Mouse (Mus musculus) heart, embryonic 15.5 days (tissue): ENCODE results near the gene Fam57b. TPM values are rescaled to one million over a fixed set of nuclear protein-coding genes. Genes with fewer than 3 reads are reported as not detected.

Experiments
- ATAC-seq: fragments of 200-750 bp; cut with Nextera tagmentation; replicated peaks from 2 replicates; pipeline ENCODE4 v1.8.0; 2017; ENCODE audit warnings: low read depth, moderate TSS enrichment; ENCODE audit not compliant: insufficient number of reproducible peaks, insufficient read depth, low FRiP score
- H3K27ac ChIP-seq: fragments of 300-500 bp; sonication (generic); 2 replicates; pipeline ENCODE4 v1.5.1; 2015; ENCODE audit warnings: mild to moderate bottlenecking, inconsistent platforms
- H3K27me3 ChIP-seq: fragments of 300-500 bp; sonication (generic); 2 replicates; pipeline ENCODE4 v1.6.1; 2015; ENCODE audit warnings: inconsistent platforms
- H3K36me3 ChIP-seq: fragments of 300-500 bp; sonication (generic); 2 replicates; pipeline ENCODE4 v1.6.1; 2015; ENCODE audit warnings: mild to moderate bottlenecking, inconsistent platforms
- H3K4me1 ChIP-seq: fragments of 300-500 bp; sonication (generic); replicated peaks from 2 replicates; pipeline ENCODE4 v1.6.1; 2015; ENCODE audit warnings: inconsistent platforms
- H3K4me2 ChIP-seq: fragments of 300-500 bp; sonication (generic); 2 replicates; pipeline ENCODE4 v1.6.1; 2015; ENCODE audit warnings: inconsistent platforms, mild to moderate bottlenecking, moderate library complexity
- H3K4me3 ChIP-seq: fragments of 300-500 bp; sonication (generic); 2 replicates; pipeline ENCODE4 v1.5.1; 2015; ENCODE audit warnings: mild to moderate bottlenecking, inconsistent platforms
- H3K9ac ChIP-seq: fragments of 300-500 bp; sonication (generic); 2 replicates; pipeline ENCODE4 v1.6.1; 2015; ENCODE audit warnings: mild to moderate bottlenecking, inconsistent platforms
- H3K9me3 ChIP-seq: fragments of 300-500 bp; sonication (generic); replicated peaks from 2 replicates; pipeline ENCODE4 v1.6.1; 2016; ENCODE audit warnings: inconsistent platforms
- WGBS: fragments of 180-500 bp; shearing (Covaris S2); methylation state at CpG from one replicate; pipeline ENCODE4 v1.1.7; 2015; ENCODE audit warnings: mixed read lengths; 5-methylcytosine and 5-hydroxymethylcytosine counted together
- polyA plus RNA-seq: library from polyadenylated mRNA; unstranded; fragments of >200 nt; fragmentation: Nextera tagmentation; extraction: Ambion mirVana; gene quantifications from 2 replicates; pipeline ENCODE4 v1.2.1, GENCODE M21; 2015

The Fam57b gene
- polyA plus RNA-seq, 1 experiment from 2014 or later, result 0.69 TPM

DNA sequence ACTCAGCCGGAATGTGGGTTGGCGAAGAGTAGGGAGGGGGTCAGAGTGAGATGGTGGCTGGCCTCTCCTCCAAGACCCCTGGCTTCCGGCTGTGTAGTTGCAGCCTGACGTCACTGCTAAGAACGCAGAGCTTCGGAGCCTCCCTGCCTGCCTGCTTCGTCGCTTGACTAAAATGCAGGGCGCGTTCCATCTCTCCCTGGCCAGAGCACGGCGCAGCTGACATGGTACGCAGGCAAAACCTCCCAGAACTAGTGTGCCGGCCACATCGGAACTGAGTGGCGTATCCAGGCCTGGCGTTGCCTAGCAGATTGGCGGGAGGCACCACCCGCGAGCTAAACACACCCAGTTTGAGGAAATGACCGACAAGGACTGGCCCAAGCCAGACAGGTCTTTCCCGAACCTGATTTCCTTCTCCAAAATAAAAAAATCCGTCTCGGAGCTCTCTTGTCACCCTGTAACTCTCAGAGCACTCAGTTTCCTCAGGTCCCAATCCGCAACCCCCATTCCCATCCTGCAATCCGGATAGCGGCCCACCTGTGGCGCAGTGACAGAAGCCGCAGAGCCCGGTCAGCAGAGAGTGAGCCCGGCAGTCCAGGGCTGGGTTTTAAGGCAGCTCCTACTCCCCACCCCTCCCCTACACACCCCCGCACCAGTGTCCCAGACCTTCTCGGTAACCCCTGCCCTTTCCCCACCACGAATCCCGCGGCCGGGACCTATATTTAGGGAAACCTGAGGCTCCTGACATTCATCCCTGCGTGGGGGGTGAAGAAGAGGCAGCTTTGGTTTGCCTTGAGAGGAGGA lies 2.2 kb downstream of the Fam57b start:
- Histone ChIP-seq H3K36me3 (peaks cover 25% of the 10 kb centered on the region), H3K4me2 (peak overlapping the region; percentile 83), H3K9ac (peak overlapping the region; percentile 73), H3K27ac (peak overlapping the region; percentile 100), H3K4me1 (peaks cover 47% of the 10 kb centered on the region), H3K9me3 (no peaks in the 10 kb centered on the region), H3K4me3 (peak overlapping the region; percentile 88), H3K27me3 (no peaks in the 10 kb centered on the region)
- ATAC-seq, result peak; percentile 87
- WGBS, result 1% methylated on average over 38 of the region's 38 CpGs

DNA sequence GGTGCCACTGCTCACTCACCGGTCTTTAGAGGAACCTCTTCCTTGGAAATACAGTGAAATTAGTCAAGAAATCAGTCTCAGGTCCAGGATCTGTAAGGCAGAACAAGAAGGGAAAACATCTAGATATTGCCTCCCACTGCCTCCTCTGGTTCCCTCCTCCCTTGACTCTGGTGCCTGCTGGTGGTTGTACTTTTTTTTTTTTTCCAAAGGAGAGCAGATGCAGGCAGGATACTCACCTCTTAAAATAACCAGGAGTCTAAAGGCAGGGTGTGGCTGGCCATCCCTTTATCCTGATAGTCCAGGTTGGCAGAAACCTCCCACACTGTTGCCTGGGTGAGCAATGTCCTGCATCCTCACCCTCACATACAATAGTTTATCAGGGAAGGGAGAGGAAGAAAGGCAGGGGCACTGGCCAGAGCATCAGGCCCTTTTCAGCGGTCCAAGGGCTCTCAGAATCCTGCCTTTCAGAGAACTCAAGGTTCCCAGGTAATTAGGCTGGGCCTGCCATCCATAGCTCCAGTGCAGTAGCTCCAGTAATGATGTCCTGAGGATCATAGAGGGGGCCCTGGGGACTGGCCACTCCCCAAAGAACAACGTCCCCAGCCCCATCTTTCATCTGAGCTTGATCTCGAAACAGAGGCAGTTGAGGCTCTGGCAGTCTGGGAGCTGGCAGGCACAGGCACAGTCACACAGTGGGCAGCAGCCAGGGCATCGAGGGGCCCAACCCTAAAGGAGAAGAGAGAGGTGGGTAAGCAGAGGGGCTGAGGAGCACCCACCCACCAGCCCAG lies 3.0 kb downstream of the Fam57b start:
- ATAC-seq, result no peak
- 51% methylated on average over 5 of the region's 5 CpGs for WGBS
- H3K27ac ChIP-seq, result peak overlapping the region; percentile 100

DNA sequence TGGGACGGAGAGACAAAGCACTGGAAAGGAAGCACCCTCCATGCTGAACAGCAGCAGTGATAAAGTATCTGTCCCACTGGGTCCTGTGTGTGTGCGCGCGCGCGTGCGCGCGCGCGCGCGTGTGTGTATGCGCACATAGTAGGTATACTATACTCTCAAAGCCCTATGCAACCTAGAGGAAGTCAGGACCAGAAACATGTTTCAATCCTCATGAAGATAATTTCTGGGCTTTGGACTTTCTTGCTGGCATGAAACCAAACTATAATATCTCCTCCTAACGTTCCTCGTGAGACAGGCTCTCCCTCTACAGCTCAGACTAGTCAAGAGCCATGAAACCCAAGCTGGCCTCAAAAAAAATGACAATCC lies 3.6 kb downstream of the Fam57b start:
- 0 out of 2 replicates have a peak overlapping the region, but pooled peaks have one; percentile 83 for H3K4me2 ChIP-seq
- ATAC-seq, result no peak
- peaks cover 33% of the 10 kb centered on the region for H3K4me1 ChIP-seq
- H3K27ac ChIP-seq, result peak overlapping the region; percentile 100
- no peak overlapping the region for H3K4me3 ChIP-seq
- no peaks in the 10 kb centered on the region for H3K9me3 ChIP-seq
- H3K36me3 ChIP-seq, result peaks cover 15% of the 10 kb centered on the region
- no peaks in the 10 kb centered on the region for H3K27me3 ChIP-seq
- WGBS, result 89% methylated on average over 16 of the region's 16 CpGs
- no peak overlapping the region for H3K9ac ChIP-seq

More for the DNA sequence above, 3.0 kb downstream of the Fam57b start:
- Histone ChIP-seq H3K9me3 (no peaks in the 10 kb centered on the region), H3K9ac (peak overlapping the region; percentile 73), H3K27me3 (no peaks in the 10 kb centered on the region), H3K4me1 (peaks cover 39% of the 10 kb centered on the region), H3K4me3 (peak overlapping the region; percentile 88), H3K36me3 (peaks cover 19% of the 10 kb centered on the region), H3K4me2 (peak overlapping the region; percentile 83)

DNA sequence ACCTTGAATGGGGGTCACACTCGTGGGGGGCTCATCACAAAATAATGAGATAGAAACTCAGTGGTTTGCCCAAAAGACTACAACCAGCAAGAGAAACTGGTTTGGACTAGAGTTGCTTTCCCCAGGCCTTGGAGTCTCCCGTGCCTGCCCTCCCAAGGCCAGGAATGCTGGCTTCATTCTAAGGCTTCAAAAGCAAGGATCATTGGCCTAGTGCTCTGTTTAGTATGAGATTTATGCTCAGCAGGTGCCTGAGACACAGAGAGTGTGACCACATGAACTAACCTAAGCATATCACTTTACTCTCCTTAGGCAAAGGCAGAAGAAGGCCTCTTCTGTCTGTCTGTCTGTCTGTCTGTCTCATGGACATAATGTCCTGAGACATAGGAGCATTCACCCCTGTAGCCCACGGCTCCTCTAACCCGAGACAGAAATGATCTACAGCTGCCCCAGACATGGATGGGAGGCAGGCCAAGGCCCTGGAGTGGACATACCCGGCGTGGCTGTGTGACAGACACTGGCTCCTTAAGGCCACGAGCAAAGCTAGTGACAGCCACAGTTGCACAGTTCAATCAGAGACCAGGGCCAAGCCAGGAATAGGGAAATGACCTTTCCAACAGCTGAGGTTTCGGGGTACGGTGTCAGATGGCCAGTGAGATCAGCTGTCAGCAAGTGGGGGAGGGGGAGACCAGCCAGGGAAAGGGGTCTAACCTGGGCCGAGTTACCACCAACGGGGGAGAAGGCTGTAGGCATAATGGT lies 4.8 kb downstream of the Fam57b start:
- H3K27ac ChIP-seq, result no peak overlapping the region
- no peak for ATAC-seq
- WGBS, result 74% methylated on average over 11 of the region's 11 CpGs
- H3K9ac ChIP-seq, result no peak overlapping the region
- H3K9me3 ChIP-seq, result no peaks in the 10 kb centered on the region
- 0 out of 2 replicates have a peak, but pooled peaks cover 4% of the 10 kb centered on the region for H3K36me3 ChIP-seq
- no peak overlapping the region for H3K4me2 ChIP-seq
- no peak overlapping the region for H3K4me3 ChIP-seq
- H3K4me1 ChIP-seq, result peaks cover 25% of the 10 kb centered on the region
- no peaks in the 10 kb centered on the region for H3K27me3 ChIP-seq

DNA sequence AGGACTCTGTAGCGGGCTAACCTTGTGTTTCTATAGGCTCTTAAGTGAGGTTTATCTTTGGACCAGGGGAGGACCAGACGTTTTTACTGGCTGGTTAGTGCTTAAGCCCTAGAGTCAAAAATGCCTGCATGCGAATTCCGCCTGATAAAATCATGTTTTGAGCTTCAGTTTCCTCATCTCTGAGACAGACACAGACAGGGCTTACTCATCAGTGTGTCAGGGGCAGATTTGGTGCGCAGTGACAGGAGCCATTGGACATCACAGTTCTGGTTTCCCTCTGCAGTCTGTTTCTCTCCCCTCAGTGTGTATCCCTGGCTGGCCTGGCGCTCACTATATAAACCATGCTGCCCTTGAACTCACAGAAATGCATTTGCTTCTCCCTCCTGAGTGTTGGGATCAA lies 5.7 kb downstream of the Fam57b start:
- Histone ChIP-seq H3K27ac (no peak overlapping the region), H3K9me3 (no peaks in the 10 kb centered on the region), H3K4me2 (no peak overlapping the region), H3K4me1 (peaks cover 27% of the 10 kb centered on the region), H3K4me3 (no peak overlapping the region), H3K36me3 (0 out of 2 replicates have a peak, but pooled peaks cover 4% of the 10 kb centered on the region), H3K9ac (no peak overlapping the region), H3K27me3 (no peaks in the 10 kb centered on the region)
- 76% methylated on average over 6 of the region's 6 CpGs for WGBS
- no peak for ATAC-seq

DNA sequence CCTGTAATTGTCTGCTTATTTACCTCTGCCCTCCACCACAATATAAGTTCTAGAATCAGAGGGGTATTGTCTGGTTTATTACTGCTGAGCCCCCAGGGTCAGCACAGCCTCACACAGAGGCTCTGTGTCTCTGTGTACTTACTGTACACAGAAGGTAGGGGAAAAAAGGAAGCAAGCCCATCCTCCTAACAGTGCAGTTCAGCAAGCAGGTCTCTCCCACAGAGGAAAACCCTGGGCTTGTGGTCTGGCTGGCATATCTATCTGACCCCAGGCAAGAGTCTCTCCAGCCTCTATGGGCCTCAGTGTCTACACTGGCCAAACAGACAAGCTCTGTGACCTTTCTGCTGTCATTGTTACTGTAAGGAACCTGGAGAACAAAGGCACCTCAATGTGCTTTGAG lies 6.3 kb downstream of the Fam57b start:
- H3K27me3 ChIP-seq, result no peaks in the 10 kb centered on the region
- no peaks in the 10 kb centered on the region for H3K9me3 ChIP-seq
- no peak overlapping the region for H3K4me3 ChIP-seq
- H3K4me1 ChIP-seq, result peaks cover 33% of the 10 kb centered on the region
- no peak overlapping the region for H3K4me2 ChIP-seq
- H3K9ac ChIP-seq, result no peak overlapping the region
- no peak for ATAC-seq
- 0 out of 2 replicates have a peak, but pooled peaks cover 4% of the 10 kb centered on the region for H3K36me3 ChIP-seq
- no peak overlapping the region for H3K27ac ChIP-seq

DNA sequence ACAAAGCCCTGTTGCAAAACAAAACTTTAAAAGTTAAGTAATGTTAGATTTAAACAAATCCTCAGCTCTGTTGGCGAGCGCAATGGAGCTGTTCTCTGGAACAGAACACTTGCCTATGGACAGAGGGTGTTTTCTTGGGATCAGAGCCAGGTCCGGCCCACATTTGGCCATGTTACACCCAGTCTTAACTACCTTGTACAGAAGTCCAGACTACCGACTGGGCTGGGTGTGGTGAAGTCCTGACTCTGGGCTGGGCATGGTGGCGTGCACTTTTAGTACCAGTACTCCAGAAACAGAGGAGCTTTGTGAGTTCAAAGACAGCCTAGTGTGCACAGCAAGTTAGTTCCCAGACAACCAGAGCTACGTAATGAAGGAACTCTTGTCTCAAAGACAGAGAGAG lies 9.5 kb downstream of the Fam57b start:
- H3K9ac ChIP-seq, result no peak overlapping the region
- 0 out of 2 replicates have a peak, but pooled peaks cover 4% of the 10 kb centered on the region for H3K36me3 ChIP-seq
- H3K27me3 ChIP-seq, result no peaks in the 10 kb centered on the region
- WGBS, result 52% methylated on average over 6 of the region's 6 CpGs
- ATAC-seq, result no peak
- H3K27ac ChIP-seq, result peak overlapping the region; percentile 33
- no peak overlapping the region for H3K4me3 ChIP-seq
- H3K4me2 ChIP-seq, result 0 out of 2 replicates have a peak overlapping the region, but pooled peaks have one; percentile 8
- peaks cover 26% of the 10 kb centered on the region for H3K4me1 ChIP-seq
- no peaks in the 10 kb centered on the region for H3K9me3 ChIP-seq

DNA sequence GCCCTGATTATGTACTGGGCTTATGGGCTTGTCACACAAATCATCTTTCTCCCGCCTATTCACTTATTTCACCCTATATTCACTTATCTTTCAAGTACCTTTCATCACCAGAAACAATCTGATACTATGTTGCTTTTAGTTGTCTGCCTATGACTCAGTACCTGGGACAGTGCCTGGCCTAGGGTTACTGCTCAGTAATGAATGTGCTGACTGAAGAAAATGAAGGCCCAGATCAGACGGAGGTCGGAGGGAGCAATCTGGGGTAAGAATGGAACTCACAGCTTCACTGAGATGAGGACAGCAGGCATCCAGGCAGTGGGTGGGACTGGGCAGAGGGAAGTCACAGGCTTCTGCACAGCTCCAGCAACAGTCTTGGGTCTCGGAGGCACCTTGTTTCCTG lies 9.9 kb downstream of the Fam57b start:
- Histone ChIP-seq H3K27ac (peak overlapping the region; percentile 33; the same call in 1 of the 2 replicates), H3K9ac (no peak overlapping the region), H3K27me3 (no peaks in the 10 kb centered on the region), H3K36me3 (0 out of 2 replicates have a peak, but pooled peaks cover 4% of the 10 kb centered on the region), H3K4me1 (peaks cover 26% of the 10 kb centered on the region), H3K4me3 (no peak overlapping the region), H3K4me2 (peak overlapping the region; percentile 87; the same call in 1 of the 2 replicates), H3K9me3 (no peaks in the 10 kb centered on the region)
- no peak for ATAC-seq
- WGBS, result 58% methylated on average over 4 of the region's 4 CpGs

DNA sequence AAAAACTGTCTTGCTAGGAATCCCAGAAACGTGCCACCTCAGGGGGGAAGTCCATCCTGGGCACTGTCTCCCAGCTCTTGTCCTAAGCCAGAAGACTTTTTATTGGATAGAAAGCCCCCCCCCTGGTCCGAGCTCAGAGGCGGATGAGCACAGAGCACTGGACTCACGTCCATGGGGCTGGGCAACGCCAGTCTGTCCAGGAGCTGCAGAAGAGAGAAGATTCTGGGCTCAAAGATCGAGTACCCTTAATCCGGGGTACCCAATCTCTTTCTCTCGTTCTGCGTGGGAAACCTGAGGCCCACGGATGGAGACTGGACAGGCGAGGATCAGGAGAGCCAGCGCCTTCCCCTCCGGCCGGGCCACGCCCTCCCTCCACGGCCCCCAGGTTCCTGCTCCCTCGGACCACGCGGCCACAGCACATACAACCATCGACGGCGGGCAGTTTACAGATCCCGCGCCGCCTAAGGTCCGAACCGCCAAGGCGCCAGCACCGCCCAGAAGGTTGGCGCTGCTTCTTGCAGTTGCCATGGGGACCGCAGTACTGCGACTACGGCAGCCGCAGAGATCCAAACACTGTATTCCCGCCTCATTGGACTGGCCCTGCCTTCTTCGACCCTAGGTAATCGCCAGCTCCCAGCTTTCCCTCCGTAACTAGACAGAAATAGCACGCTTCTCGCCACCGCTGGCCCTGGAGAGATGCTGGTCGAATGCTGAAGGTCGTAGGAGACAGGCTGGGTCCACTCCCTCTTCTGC lies 11.4 kb downstream of the Fam57b start:
- H3K9ac ChIP-seq, result peak overlapping the region; percentile 73

DNA sequence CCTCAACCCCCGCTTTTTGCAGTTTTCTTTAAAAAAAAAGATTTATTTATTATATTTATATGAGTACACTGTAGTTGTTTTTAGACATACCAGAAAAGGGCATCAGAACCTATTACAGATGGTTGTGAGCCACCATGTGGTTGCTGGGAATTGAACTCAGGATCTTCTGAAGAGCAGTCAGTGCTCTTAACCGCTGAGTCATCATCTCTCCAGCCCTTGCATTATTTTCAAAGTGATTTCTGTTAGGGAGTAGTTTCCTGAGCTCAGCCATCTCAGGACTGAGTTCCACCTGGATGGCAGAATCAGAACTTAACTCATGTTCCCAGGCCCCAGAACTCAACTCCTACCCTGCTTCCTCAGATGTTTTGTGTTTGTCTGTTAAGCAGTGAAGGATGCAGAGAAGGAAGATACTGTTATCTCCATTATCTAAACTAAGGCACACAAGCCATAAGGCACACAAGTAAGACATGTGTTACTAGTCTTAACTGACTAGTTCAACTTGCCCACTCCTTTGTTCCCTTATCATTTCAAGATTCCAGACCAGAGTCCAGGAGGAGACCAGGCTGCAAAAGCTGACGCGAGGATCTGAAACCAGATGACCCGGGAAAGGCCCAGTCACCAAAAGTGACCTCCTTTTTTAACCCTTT lies 12.4 kb downstream of the Fam57b start:
- no peak overlapping the region for H3K4me3 ChIP-seq
- no peak overlapping the region for H3K9ac ChIP-seq
- no peaks in the 10 kb centered on the region for H3K27me3 ChIP-seq
- no peaks in the 10 kb centered on the region for H3K9me3 ChIP-seq
- peak overlapping the region; percentile 87 for H3K27ac ChIP-seq
- peaks cover 26% of the 10 kb centered on the region for H3K4me1 ChIP-seq
- ATAC-seq, result no peak
- 55% methylated on average over 5 of the region's 5 CpGs for WGBS
- peak overlapping the region; percentile 87 for H3K4me2 ChIP-seq
- 0 out of 2 replicates have a peak, but pooled peaks cover 4% of the 10 kb centered on the region for H3K36me3 ChIP-seq

More for the DNA sequence above, 11.4 kb downstream of the Fam57b start:
- H3K27me3 ChIP-seq, result no peaks in the 10 kb centered on the region
- peak; percentile 91 for ATAC-seq
- peak overlapping the region; percentile 87 for H3K27ac ChIP-seq
- WGBS, result 1% methylated on average over 43 of the region's 43 CpGs
- peak overlapping the region; percentile 87 for H3K4me2 ChIP-seq
- H3K9me3 ChIP-seq, result no peaks in the 10 kb centered on the region
- H3K4me3 ChIP-seq, result peak overlapping the region; percentile 67
- H3K4me1 ChIP-seq, result peaks cover 26% of the 10 kb centered on the region
- H3K36me3 ChIP-seq, result 0 out of 2 replicates have a peak, but pooled peaks cover 4% of the 10 kb centered on the region
